Mouse (Mus musculus) erythroblast, embryonic 14.5 days (primary cell): Measurements from ENCODE around the gene Hcn2.

Experiments used
- GATA1 ChIP-seq: IDR thresholded peaks from 2 replicates; pipeline ENCODE4 v1.6.1; 2012; ENCODE audit warnings: low read length, inconsistent platforms, mixed read lengths
- TAL1 ChIP-seq: IDR thresholded peaks from 3 replicates; pipeline ENCODE4 v1.6.1; 2012; ENCODE audit warnings: low read length, inconsistent platforms, mixed read lengths

GRCm38 (mm10) chr10:79680606-79681495 is 35.6 kb upstream of the Hcn2 start:
- TF ChIP-seq TAL1 = no peak
- no peak for TF ChIP-seq GATA1
